Mouse (Mus musculus): ENCODE measurements at regions not wholly inside any gene's neighbourhood (a gene's known extent, or its start where the extent isn't known, plus 50 kb on each side); places are given as distances from the start of the nearest gene placed in this dataset.

- no peak for DNase-seq
Measured at GRCm38 (mm10) chr11:22644010-22644625, 132.2 kb downstream of the Tmem17 start.

GRCm38 (mm10) chr11:22644877-22645276, 133.0 kb downstream of the Tmem17 start:
- DNase-seq, result no peak

GRCm38 (mm10) chr11:22646192-22646936, 134.5 kb downstream of the Tmem17 start:
- no peak for DNase-seq

- DNase-seq, result no peak
Measured at GRCm38 (mm10) chr11:22648275-22648674, 136.4 kb downstream of the Tmem17 start.

- DNase-seq, result no peak
Measured at GRCm38 (mm10) chr11:22650771-22651170, 138.9 kb downstream of the Tmem17 start.

- DNase-seq, result no peak
Measured at GRCm38 (mm10) chr11:22651313-22651712, 139.4 kb downstream of the Tmem17 start.

GRCm38 (mm10) chr11:22651911-22652310, 140.0 kb downstream of the Tmem17 start:
- no peak for DNase-seq

- no peak for DNase-seq
Measured at GRCm38 (mm10) chr11:22652931-22653330, 141.0 kb downstream of the Tmem17 start.

- DNase-seq, result no peak
Measured at GRCm38 (mm10) chr11:22653366-22653765, 141.5 kb downstream of the Tmem17 start.

- no peak for DNase-seq
Measured at GRCm38 (mm10) chr11:22657635-22658034, 145.7 kb downstream of the Tmem17 start.

- peak; percentile 33 to 37 for DNase-seq
Measured at GRCm38 (mm10) chr11:22661072-22661471, 149.2 kb downstream of the Tmem17 start.

- DNase-seq, result peak; percentile 49 to 70
Measured at GRCm38 (mm10) chr11:22661713-22662551, 150.0 kb downstream of the Tmem17 start.

- no peak for DNase-seq
Measured at GRCm38 (mm10) chr11:22665978-22666377, 154.1 kb downstream of the Tmem17 start.

GRCm38 (mm10) chr11:22666378-22666777, 154.5 kb downstream of the Tmem17 start:
- DNase-seq, result no peak

- DNase-seq, result no peak
Measured at GRCm38 (mm10) chr11:22668220-22668619, 156.3 kb downstream of the Tmem17 start.

GRCm38 (mm10) chr11:22669267-22669666, 157.4 kb downstream of the Tmem17 start:
- no peak for DNase-seq

- DNase-seq, result no peak
Measured at GRCm38 (mm10) chr11:22671791-22672490, 160.1 kb downstream of the Tmem17 start.

- DNase-seq, result no peak
Measured at GRCm38 (mm10) chr11:22675047-22675446, 163.2 kb downstream of the Tmem17 start.

GRCm38 (mm10) chr11:22675754-22676153, 163.9 kb downstream of the Tmem17 start:
- DNase-seq, result no peak

GRCm38 (mm10) chr11:22677337-22677736, 165.4 kb downstream of the Tmem17 start:
- DNase-seq, result peak; percentile 74 to 77

GRCm38 (mm10) chr11:22684576-22684975, 172.7 kb downstream of the Tmem17 start:
- peak; percentile 39 to 73 for DNase-seq

- peak; percentile 19 to 46 for DNase-seq
Measured at GRCm38 (mm10) chr11:22690829-22691228, 169.9 kb downstream of the B3gnt2 start.
